Mouse (Mus musculus) stomach, postnatal 0 days (tissue): ENCODE measurements around the gene Fndc9. TPM values are rescaled to one million over a fixed set of nuclear protein-coding genes. Genes with fewer than 3 reads are reported as not detected.

ENCODE experiments used
- ATAC-seq: fragments of 200-750 bp; cut with Nextera tagmentation; 2 replicates; pipeline ENCODE4 v1.8.0; 2017; ENCODE audit not compliant: low FRiP score, low TSS enrichment
- DNase-seq: peaks from one replicate; pipeline ENCODE4 v3.0.0-alpha.2; 2016; ENCODE audit warnings: low spot score
- H3K27ac ChIP-seq: fragments of 300-500 bp; sonication (generic); replicated peaks from 2 replicates; pipeline ENCODE4 v1.5.1; 2014; ENCODE audit warnings: mild to moderate bottlenecking, control low read depth
- H3K27me3 ChIP-seq: fragments of 300-500 bp; sonication (generic); 2 replicates; pipeline ENCODE4 v1.6.1; 2014; ENCODE audit warnings: low read length; ENCODE audit not compliant: control insufficient read depth, insufficient read depth
- H3K36me3 ChIP-seq: fragments of 300-500 bp; sonication (generic); 2 replicates; pipeline ENCODE4 v1.6.1; 2014; ENCODE audit warnings: low read length, mixed read lengths; ENCODE audit not compliant: control insufficient read depth, insufficient read depth
- H3K4me1 ChIP-seq: fragments of 300-500 bp; sonication (generic); replicated peaks from 2 replicates; pipeline ENCODE4 v1.6.1; 2014; ENCODE audit warnings: antibody characterized with exemption; ENCODE audit not compliant: control insufficient read depth, insufficient read depth
- H3K4me2 ChIP-seq: fragments of 300-500 bp; sonication (generic); replicated peaks from 2 replicates; pipeline ENCODE4 v1.6.1; 2014; ENCODE audit warnings: low read depth, mild to moderate bottlenecking, control low read depth, moderate library complexity
- H3K4me3 ChIP-seq: fragments of 300-500 bp; sonication (generic); 2 replicates; pipeline ENCODE4 v1.5.1; 2014; ENCODE audit warnings: low read depth, low read length, control low read depth
- H3K9ac ChIP-seq: fragments of 300-500 bp; sonication (generic); 2 replicates; pipeline ENCODE4 v1.6.1; 2014; ENCODE audit warnings: mild to moderate bottlenecking, low read length, control low read depth, mixed read lengths
- H3K9me3 ChIP-seq: fragments of 300-500 bp; sonication (generic); 2 replicates; pipeline ENCODE4 v1.6.1; 2016; ENCODE audit warnings: low read length; ENCODE audit not compliant: control insufficient read depth
- CTCF ChIP-seq: IDR thresholded peaks from 2 replicates; pipeline ENCODE4 v1.5.1; 2016; ENCODE audit warnings: antibody characterized with exemption, low read depth, mild to moderate bottlenecking, moderate library complexity
- EP300 ChIP-seq: optimal IDR thresholded peaks from 2 replicates; pipeline ENCODE3; 2016; ENCODE audit warnings: antibody characterized with exemption
- WGBS: fragments of 180-500 bp; shearing (Covaris S2); extraction: QIAGEN DNeasy Blood & Tissue Kit; methylation state at CpG from one replicate; pipeline ENCODE4 v1.1.7; 2014; 5-methylcytosine and 5-hydroxymethylcytosine counted together
- polyA plus RNA-seq: library from polyadenylated mRNA; unstranded; fragments of >200 nt; fragmentation: Nextera tagmentation; extraction: Ambion mirVana; gene quantifications from 2 replicates; pipeline ENCODE4 v1.2.1, GENCODE M21; 2015

Fndc9 gene
- polyA plus RNA-seq, 1 experiment from 2014 or later, result 6.9 TPM

DNA sequence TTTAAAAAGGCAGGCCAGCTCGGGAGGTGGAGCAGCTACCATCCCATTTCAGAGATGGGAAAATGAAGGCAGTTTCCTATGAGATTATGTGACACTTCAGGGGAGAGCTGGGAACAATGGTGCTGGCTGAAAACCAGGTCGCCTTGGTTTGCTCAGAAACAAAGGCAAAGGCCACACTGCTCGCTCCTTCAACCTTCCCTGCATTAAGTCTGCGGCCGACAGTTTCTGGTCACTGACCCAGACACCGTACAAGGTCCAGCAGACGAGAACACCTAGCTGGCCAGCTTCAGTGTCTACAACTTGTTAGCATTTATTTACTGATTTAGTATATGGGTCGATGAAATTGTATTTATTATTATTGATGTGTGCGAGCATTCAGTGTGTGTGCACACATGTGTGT is 30.5 kb upstream of the Fndc9 start:
- no peak for ATAC-seq
- 86% methylated on average over 9 of the region's 9 CpGs for WGBS
- Histone ChIP-seq H3K36me3 (no peaks in the 10 kb centered on the region), H3K4me2 (no peak overlapping the region), H3K9me3 (no peaks in the 10 kb centered on the region), H3K27ac (peak overlapping the region; percentile 86), H3K4me3 (no peak overlapping the region), H3K27me3 (no peaks in the 10 kb centered on the region), H3K9ac (no peak overlapping the region), H3K4me1 (no peaks in the 10 kb centered on the region; the same call in 1 of the 2 replicates)
- no peak for TF ChIP-seq CTCF
- TF ChIP-seq EP300, result no peak
- DNase-seq, result no peak

DNA sequence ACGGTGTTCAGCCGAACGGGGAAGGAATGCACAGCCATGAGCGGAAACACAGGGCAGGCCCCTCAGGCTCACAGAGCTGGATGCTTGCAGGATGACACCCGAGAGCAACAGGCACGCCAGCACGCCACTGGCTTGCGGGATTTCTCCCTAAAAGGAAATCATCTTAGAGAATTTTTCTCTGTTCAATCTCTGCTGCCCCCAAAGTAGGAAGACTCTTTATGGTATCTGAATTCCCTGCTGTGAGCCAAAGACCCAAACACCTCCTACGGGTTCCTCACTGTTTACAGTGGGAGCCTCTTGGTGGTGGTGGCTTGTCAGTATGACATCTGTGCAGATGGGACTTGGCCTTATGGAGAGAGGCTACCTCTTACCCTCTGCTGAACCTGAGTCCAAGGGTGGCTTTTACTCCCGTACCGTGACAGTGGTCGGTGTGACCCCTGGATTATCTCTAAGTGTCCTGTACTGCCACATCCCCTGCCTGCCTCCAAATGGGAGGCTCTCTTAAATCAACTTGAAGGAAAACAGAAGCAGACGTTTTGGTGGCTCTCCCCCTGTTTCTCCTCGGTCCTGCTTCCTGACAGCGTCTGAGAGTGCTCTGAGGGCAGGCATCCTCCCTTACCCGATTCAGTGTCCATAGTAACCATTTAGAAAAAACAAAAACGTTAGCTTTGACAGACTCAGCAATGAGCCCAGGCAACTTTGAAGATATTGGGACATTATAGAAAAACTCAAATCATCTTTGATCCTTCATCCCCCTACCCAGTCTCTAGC is 29.5 kb upstream of the Fndc9 start:
- ATAC-seq, result peak; percentile 76; the same call in 1 of the 2 replicates
- H3K4me2 ChIP-seq, result no peak overlapping the region
- TF ChIP-seq EP300, result peak; percentile 25
- no peak for TF ChIP-seq CTCF
- H3K4me1 ChIP-seq, result no peaks in the 10 kb centered on the region; the same call in 1 of the 2 replicates
- no peaks in the 10 kb centered on the region for H3K9me3 ChIP-seq
- no peaks in the 10 kb centered on the region for H3K36me3 ChIP-seq
- DNase-seq, result no peak
- H3K27ac ChIP-seq, result peak overlapping the region; percentile 86
- WGBS, result 42% methylated on average over 17 of the region's 17 CpGs
- no peaks in the 10 kb centered on the region for H3K27me3 ChIP-seq
- no peak overlapping the region for H3K9ac ChIP-seq
- no peak overlapping the region for H3K4me3 ChIP-seq

DNA sequence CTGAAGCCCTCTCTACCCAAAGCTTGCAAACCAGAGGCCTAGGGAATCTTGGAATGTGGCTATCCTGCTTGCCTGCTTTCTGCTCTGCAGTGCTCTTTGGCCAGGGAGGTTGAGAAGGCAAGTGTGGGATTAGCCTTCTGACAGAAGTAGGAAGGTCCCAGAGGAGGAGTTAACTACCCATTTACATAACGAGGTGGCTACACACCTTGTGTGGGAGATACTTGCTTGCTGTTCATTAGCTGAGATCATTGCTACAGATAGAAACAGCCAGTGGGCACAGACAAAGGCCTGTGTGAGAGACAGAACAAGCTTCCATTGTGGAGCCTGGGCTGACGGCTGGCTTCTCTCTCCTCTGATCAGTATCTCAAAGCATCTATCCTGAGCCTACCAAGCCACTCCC is 25.4 kb upstream of the Fndc9 start:
- Histone ChIP-seq H3K27me3 (no peaks in the 10 kb centered on the region), H3K27ac (0 out of 2 replicates have a peak overlapping the region, but pooled peaks have one; percentile 24), H3K4me3 (no peak overlapping the region), H3K4me2 (no peak overlapping the region), H3K36me3 (no peaks in the 10 kb centered on the region), H3K4me1 (peaks cover 3% of the 10 kb centered on the region; the same call in 1 of the 2 replicates), H3K9ac (no peak overlapping the region), H3K9me3 (no peaks in the 10 kb centered on the region)
- ATAC-seq, result no peak
- TF ChIP-seq EP300, result no peak
- no peak for TF ChIP-seq CTCF
- no peak for DNase-seq
- WGBS, result 59% methylated on average over 2 of the region's 2 CpGs

DNA sequence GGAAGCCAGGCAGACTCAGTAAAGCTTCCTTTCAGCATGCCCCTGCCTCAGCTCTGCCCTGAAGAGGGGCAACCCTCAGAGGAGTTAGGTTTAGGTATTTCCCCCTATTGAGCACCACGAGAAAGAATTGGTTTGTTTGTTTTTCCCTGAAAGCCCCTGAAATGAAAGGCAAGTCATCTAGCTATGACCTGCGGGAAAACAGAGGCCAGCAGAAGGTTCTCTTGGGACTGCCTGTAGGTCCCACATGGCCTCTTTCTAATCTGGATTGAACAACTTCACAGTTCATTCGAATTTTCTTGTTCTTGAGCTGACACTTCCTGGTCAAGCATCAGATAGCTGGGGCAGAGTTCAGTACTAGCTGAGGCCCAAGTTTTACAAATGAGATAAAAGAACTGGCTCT is 23.5 kb upstream of the Fndc9 start:
- WGBS, result 27% methylated on average over 3 of the region's 3 CpGs
- no peak for DNase-seq
- H3K9ac ChIP-seq, result no peak overlapping the region
- TF ChIP-seq CTCF (no peak), EP300 (no peak)
- H3K36me3 ChIP-seq, result no peaks in the 10 kb centered on the region
- no peak overlapping the region for H3K4me2 ChIP-seq
- no peak overlapping the region for H3K4me3 ChIP-seq
- H3K27me3 ChIP-seq, result no peaks in the 10 kb centered on the region
- H3K27ac ChIP-seq, result peak overlapping the region; percentile 5; the same call in 1 of the 2 replicates
- H3K9me3 ChIP-seq, result no peaks in the 10 kb centered on the region
- 0 out of 2 replicates have a peak, but pooled peaks cover 4% of the 10 kb centered on the region for H3K4me1 ChIP-seq
- no peak for ATAC-seq

DNA sequence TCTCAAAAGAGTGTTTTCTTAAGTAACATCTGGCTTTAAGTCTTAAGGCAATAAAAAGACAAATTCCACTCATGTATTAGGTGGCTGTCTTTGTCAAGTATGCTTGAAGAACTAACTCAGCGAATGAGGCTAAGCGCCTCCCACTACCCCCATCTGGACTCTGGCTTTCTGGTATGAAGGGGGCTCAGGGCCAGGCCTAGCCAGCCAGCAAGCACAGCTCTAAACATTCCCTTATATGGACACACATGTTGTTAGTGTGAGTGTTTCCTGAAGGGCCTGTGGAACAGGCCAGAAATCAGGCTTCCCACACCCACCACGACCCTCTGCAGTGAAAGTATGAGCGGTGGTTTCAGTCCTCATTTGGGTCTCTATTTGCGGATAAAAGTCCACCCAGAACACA is 21.5 kb upstream of the Fndc9 start:
- Histone ChIP-seq H3K4me1 (0 out of 2 replicates have a peak, but pooled peaks cover 4% of the 10 kb centered on the region), H3K9me3 (no peaks in the 10 kb centered on the region), H3K4me3 (no peak overlapping the region), H3K27ac (peak overlapping the region; percentile 96), H3K36me3 (no peaks in the 10 kb centered on the region), H3K9ac (peak overlapping the region; percentile 41), H3K27me3 (no peaks in the 10 kb centered on the region), H3K4me2 (no peak overlapping the region)
- ATAC-seq (peak; percentile 86), DNase-seq (peak; percentile 35)
- WGBS, result 34% methylated on average over 5 of the region's 5 CpGs
- TF ChIP-seq EP300 (no peak), CTCF (no peak)
